Mouse (Mus musculus) liver, postnatal 0 days (tissue): ENCODE measurements around the gene Lrriq1. TPM values are rescaled to one million over a fixed set of nuclear protein-coding genes. Genes with fewer than 3 reads are reported as not detected.

Experiments used
- ATAC-seq: fragments of 200-750 bp; cut with Nextera tagmentation; 2 replicates; pipeline ENCODE4 v1.8.0; 2017; ENCODE audit warnings: mild to moderate bottlenecking, moderate library complexity
- DNase-seq: peaks from one replicate; pipeline ENCODE4 v3.0.0-alpha.2; 2016
- H3K27ac ChIP-seq: fragments of 300-500 bp; sonication (generic); 2 replicates; pipeline ENCODE4 v1.5.1; 2014; ENCODE audit warnings: antibody characterized with exemption, moderate library complexity, mild to moderate bottlenecking, low read depth
- H3K27me3 ChIP-seq: fragments of 300-500 bp; sonication (generic); 2 replicates; pipeline ENCODE4 v1.6.1; 2014; ENCODE audit warnings: low read length, control low read depth, mixed read lengths; ENCODE audit not compliant: insufficient read depth
- H3K36me3 ChIP-seq: fragments of 300-500 bp; sonication (generic); replicated peaks from 2 replicates; pipeline ENCODE4 v1.6.1; 2014; ENCODE audit warnings: mild to moderate bottlenecking, control low read depth, low read length, moderate library complexity, mixed read lengths; ENCODE audit not compliant: insufficient read depth
- H3K4me1 ChIP-seq: fragments of 300-500 bp; sonication (generic); 2 replicates; pipeline ENCODE4 v1.6.1; 2014; ENCODE audit warnings: antibody characterized with exemption, mild to moderate bottlenecking, control low read depth; ENCODE audit not compliant: insufficient read depth
- H3K4me2 ChIP-seq: fragments of 300-500 bp; sonication (generic); 2 replicates; pipeline ENCODE4 v1.6.1; 2014; ENCODE audit warnings: low read depth, mild to moderate bottlenecking, low read length, moderate library complexity, mixed read lengths
- H3K4me3 ChIP-seq: fragments of 300-500 bp; sonication (generic); 2 replicates; pipeline ENCODE4 v1.5.1; 2014; ENCODE audit warnings: low read depth, low read length
- H3K9ac ChIP-seq: fragments of 300-500 bp; sonication (generic); replicated peaks from 2 replicates; pipeline ENCODE4 v1.6.1; 2014; ENCODE audit warnings: mild to moderate bottlenecking, moderate library complexity
- H3K9me3 ChIP-seq: fragments of 300-500 bp; sonication (generic); 2 replicates; pipeline ENCODE4 v1.6.1; 2016; ENCODE audit warnings: mild to moderate bottlenecking, control low read depth, low read length, mixed read lengths
- CTCF ChIP-seq: sonication (generic); IDR thresholded peaks from 2 replicates; pipeline ENCODE4 v1.5.1; 2016; ENCODE audit warnings: antibody characterized with exemption, low read depth
- EP300 ChIP-seq: IDR thresholded peaks from 2 replicates; pipeline ENCODE4 v1.6.1; 2016; ENCODE audit warnings: antibody characterized with exemption, low read depth, mild to moderate bottlenecking
- WGBS: fragments of 180-500 bp; shearing (Covaris S2); extraction: QIAGEN DNeasy Blood & Tissue Kit; methylation state at CpG from one replicate; pipeline ENCODE4 v1.1.7; 2014; ENCODE audit not compliant: insufficient replicate concordance; 5-methylcytosine and 5-hydroxymethylcytosine counted together
- polyA plus RNA-seq: library from polyadenylated mRNA; unstranded; fragments of >200 nt; fragmentation: Nextera tagmentation; extraction: Ambion mirVana; gene quantifications from 2 replicates; pipeline ENCODE4 v1.2.1, GENCODE M21; 2015

Gene Lrriq1
- polyA plus RNA-seq, 1 experiment from 2014 or later = not detected

DNA sequence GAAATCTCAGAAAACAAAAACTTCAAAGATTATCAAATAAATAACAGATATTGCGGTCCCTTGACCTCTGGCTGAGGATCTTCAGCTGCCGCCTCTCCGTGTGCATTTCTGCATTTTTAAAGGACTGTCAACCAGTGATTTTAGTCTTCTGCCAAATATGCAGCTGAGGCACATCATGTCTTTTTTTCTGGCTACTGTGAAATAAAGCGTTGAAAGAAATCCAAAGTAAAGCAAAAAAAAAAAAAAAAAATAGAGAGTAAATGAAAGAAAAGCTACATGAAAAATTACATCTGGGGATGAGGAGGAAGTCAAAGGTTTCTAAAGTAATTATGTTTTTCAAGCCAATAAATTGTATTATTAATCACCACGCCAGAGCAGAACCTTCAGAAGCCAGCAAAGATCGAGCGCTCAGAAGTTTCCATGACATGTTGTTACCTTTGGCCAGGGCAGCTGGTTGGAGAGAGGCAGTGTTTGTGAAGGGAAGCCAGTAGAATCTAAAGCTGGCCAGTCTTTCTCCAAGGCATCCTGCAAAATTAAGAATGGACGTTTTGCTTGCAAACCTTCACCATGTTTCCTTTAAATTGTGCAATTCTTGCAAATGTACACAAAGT lies 90.2 kb downstream of the Lrriq1 start:
- DNase-seq = no peak
- Histone ChIP-seq H3K27ac (no peak overlapping the region), H3K4me2 (no peak overlapping the region), H3K9me3 (no peaks in the 10 kb centered on the region), H3K27me3 (no peaks in the 10 kb centered on the region), H3K36me3 (no peaks in the 10 kb centered on the region), H3K4me1 (no peaks in the 10 kb centered on the region), H3K4me3 (no peak overlapping the region), H3K9ac (no peak overlapping the region)
- TF ChIP-seq CTCF (no peak), EP300 (no peak)
- WGBS = 71% methylated on average over 8 of the region's 8 CpGs
- no peak for ATAC-seq

DNA sequence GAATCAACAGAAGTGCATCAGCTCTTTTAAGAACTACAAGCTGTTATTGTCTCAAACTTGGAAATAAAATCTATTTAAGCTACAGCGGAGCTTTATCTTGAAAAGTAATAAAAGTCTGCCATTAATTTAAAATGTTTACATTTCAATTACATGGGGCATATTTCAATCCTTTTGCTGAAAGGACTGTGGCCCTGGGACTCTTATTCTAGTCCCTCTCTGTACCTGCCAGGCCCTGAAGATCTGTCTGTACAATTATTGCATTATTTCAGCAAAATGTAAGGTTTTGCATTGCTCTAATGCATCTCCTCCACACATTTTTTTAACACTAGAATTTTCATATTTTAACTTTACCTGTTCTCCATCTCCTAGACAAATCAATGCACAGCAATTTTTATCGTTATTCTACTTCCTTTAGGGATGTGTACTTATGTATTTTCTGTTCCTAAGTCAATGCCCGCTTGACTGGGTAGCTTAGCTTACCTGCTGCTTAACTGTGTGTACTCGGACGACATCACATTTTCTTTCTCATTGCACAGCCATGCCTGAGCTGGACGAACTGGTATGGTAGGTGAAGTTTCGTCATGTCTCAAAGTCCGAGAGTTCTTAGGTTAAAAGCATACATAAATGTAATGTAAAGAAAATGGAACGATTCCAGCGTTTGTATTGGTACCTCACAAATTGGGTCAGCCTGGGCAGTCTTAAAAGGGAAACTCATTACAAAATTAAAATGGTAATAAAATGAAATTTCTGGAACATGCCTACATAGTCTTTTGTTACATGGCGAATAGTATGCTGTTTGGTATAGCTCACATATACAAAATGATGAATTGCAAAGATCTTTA lies 91.0 kb downstream of the Lrriq1 start:
- no peaks in the 10 kb centered on the region for H3K27me3 ChIP-seq
- H3K9ac ChIP-seq = no peak overlapping the region
- H3K9me3 ChIP-seq = no peaks in the 10 kb centered on the region
- DNase-seq (no peak), ATAC-seq (no peak)
- WGBS = 61% methylated on average over 11 of the region's 11 CpGs
- no peak overlapping the region for H3K4me2 ChIP-seq
- no peak overlapping the region for H3K4me3 ChIP-seq
- TF ChIP-seq EP300 (no peak), CTCF (no peak)
- H3K27ac ChIP-seq = no peak overlapping the region
- H3K36me3 ChIP-seq = no peaks in the 10 kb centered on the region
- H3K4me1 ChIP-seq = no peaks in the 10 kb centered on the region

DNA sequence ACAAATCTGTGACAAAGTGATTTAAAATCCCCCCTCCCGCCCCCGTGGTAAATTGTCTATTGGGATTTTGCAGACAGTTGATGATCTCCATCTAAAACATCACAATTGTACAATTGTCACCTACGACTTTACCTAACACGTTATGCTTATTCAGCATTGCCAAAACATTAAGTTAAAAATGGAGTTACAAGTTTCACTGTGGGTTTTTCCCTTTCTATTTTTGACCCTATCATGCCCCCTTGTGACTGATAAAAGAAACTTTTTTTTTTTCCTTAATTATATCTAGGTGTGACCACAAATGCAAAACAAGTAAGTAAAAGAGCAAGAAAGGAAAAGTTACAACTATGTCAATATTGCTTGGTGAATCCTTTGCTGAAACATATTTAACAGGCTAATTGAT lies 93.6 kb downstream of the Lrriq1 start:
- no peak for ATAC-seq
- no peaks in the 10 kb centered on the region for H3K36me3 ChIP-seq
- H3K4me1 ChIP-seq = no peaks in the 10 kb centered on the region
- 54% methylated on average over 4 of the region's 4 CpGs for WGBS
- no peak for TF ChIP-seq CTCF
- TF ChIP-seq EP300 = no peak
- no peaks in the 10 kb centered on the region for H3K9me3 ChIP-seq
- H3K27me3 ChIP-seq = no peaks in the 10 kb centered on the region
- no peak overlapping the region for H3K4me2 ChIP-seq
- H3K4me3 ChIP-seq = no peak overlapping the region
- no peak overlapping the region for H3K9ac ChIP-seq
- no peak for DNase-seq
- no peak overlapping the region for H3K27ac ChIP-seq

DNA sequence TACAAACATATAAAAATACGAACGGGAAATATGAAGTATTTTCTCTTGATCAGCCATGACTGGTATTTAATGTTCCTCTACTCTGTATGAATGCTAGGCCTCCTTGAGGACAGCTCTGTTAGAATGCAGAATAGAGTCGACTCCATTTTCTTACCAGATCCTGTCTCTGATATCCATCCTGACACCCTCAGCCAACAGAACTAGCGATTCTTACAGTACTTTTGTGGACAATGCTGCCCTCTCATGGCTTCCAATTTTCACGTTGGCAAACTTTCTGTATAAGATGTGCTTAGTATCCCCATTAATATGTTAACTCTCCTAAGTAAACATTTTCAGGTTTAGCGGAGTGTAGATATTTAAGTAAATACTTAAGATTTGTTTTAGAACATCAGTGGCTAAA lies 94.6 kb downstream of the Lrriq1 start:
- no peak for TF ChIP-seq EP300
- TF ChIP-seq CTCF = no peak
- H3K27ac ChIP-seq = no peak overlapping the region
- H3K9ac ChIP-seq = no peak overlapping the region
- H3K36me3 ChIP-seq = no peaks in the 10 kb centered on the region
- no peak for ATAC-seq
- H3K4me2 ChIP-seq = no peak overlapping the region
- H3K4me1 ChIP-seq = no peaks in the 10 kb centered on the region
- no peak for DNase-seq
- no peaks in the 10 kb centered on the region for H3K27me3 ChIP-seq
- H3K4me3 ChIP-seq = no peak overlapping the region
- H3K9me3 ChIP-seq = no peaks in the 10 kb centered on the region
- WGBS = 38% methylated on average over 6 of the region's 6 CpGs

- Histone ChIP-seq H3K4me3 (no peak overlapping the region), H3K9me3 (no peaks in the 10 kb centered on the region), H3K27me3 (no peaks in the 10 kb centered on the region), H3K4me2 (no peak overlapping the region), H3K9ac (no peak overlapping the region), H3K36me3 (no peaks in the 10 kb centered on the region), H3K4me1 (no peaks in the 10 kb centered on the region), H3K27ac (no peak overlapping the region)
- 73% methylated on average over 8 of the region's 8 CpGs for WGBS
- no peak for TF ChIP-seq EP300
- no peak for ATAC-seq
- no peak for DNase-seq
Measured at GRCm38 (mm10) chr10:103140609-103141008, 95.5 kb downstream of the Lrriq1 start.

DNA sequence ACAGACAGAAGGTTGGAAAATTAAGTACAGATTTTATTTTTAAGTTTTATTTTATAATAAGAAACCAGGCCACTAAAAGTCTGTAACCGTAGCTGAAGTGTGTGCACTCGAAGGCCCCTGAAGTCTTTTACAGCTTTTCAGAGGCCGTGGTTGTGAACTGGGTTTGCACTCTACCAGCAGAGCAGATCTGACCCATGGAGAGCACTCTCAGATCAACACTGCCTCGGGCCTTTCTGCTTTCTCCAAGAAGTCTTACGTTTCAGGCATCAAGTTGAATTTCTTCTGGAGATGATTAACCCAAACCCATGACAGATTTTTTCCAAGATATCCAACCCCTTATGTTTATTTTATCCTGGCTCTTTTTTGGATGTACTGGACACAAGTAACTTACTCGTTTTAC lies 121.5 kb downstream of the Lrriq1 start:
- no peak overlapping the region for H3K9ac ChIP-seq
- ATAC-seq (no peak), DNase-seq (no peak)
- H3K4me2 ChIP-seq = no peak overlapping the region
- H3K27ac ChIP-seq = no peak overlapping the region
- 66% methylated on average over 6 of the region's 6 CpGs for WGBS
- no peaks in the 10 kb centered on the region for H3K36me3 ChIP-seq
- no peaks in the 10 kb centered on the region for H3K9me3 ChIP-seq
- no peak overlapping the region for H3K4me3 ChIP-seq
- TF ChIP-seq EP300 = no peak
- no peak for TF ChIP-seq CTCF
- no peaks in the 10 kb centered on the region for H3K27me3 ChIP-seq
- H3K4me1 ChIP-seq = no peaks in the 10 kb centered on the region
